In the genomic region with DNA sequence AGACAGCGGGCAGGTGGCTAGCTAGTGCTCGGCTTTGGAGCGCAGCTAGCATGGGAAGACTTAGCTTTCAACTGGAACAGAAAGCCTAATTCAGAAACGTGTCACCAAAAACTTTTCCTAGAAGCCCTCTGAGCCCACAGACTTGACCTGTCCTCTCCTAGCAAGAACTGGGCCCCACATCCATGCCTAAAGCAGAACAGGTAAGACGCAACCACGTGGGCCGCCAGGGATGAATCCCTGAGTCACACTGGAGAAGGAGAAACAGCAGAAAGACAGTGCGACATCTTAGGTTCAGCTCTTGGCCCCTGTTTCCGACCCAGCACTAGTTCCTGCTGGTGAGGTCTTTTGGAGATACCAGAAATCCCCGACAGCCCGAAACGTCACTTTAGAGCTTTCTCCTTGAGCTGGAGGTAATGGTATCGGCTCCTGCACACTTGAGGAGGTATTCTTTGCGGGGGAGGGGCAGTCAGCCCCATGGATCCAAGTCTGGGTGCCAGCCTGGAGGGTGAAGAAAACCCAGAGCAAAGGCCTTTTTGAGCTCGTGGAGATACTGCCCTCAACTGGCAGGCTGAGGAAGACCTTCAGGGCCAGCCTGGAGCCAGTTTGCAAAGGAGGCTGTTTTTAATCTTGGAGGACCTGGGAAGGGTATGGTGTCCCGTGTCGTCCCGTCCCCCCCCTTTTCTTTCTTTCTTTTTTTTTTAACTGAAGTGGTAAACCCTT, we compare ENCODE assay signal across 8 mouse cellular contexts. TPM values are rescaled to one million over a fixed set of nuclear protein-coding genes. Genes with fewer than 3 reads are reported as not detected.
DNase-seq lines count a peak whose midpoint lies in the region; ATAC-seq lines count a peak whose summit lies in the region.

No protein-coding gene starts in this region.

- peak overlapping the region; percentile 65; the same call in 1 of the 2 replicates for H3K9ac ChIP-seq in embryonic facial prominence, embryonic 13.5 days
- no peak overlapping the region for H3K9ac ChIP-seq in limb, embryonic 13.5 days
- peak overlapping the region; percentile 55; the same call in 1 of the 2 replicates for H3K9ac ChIP-seq in midbrain, embryonic 14.5 days (replicated peaks; ENCODE audit: low read length)

- no peak for ATAC-seq in embryonic facial prominence, embryonic 13.5 days (ENCODE audit: insufficient number of reproducible peaks, insufficient read depth, low FRiP score, low TSS enrichment, low read depth)
- ATAC-seq in limb, embryonic 13.5 days (ENCODE audit: low FRiP score, low read depth), result peak; percentile 63; the same call in 1 of the 2 replicates
- peak; percentile 54; the same call in 1 of the 2 replicates for ATAC-seq in midbrain, embryonic 14.5 days (ENCODE audit: low FRiP score, low TSS enrichment)

- H3K4me3 ChIP-seq in embryonic facial prominence, embryonic 13.5 days, result peak overlapping the region; percentile 44
- H3K4me3 ChIP-seq in limb, embryonic 13.5 days, result peak overlapping the region; percentile 45
- H3K4me3 ChIP-seq in midbrain, embryonic 14.5 days (replicated peaks; ENCODE audit: low read depth, low read length), result peak overlapping the region; percentile 37

- H3K27me3 ChIP-seq in embryonic facial prominence, embryonic 13.5 days, result peaks cover 17% of the 10 kb centered on the region
- peaks cover 24% of the 10 kb centered on the region for H3K27me3 ChIP-seq in limb, embryonic 13.5 days
- H3K27me3 ChIP-seq in midbrain, embryonic 14.5 days (ENCODE audit: control insufficient read depth, insufficient read depth, low read length), result 0 out of 2 replicates have a peak, but pooled peaks cover 4% of the 10 kb centered on the region
- no peaks in the 10 kb centered on the region for H3K27me3 ChIP-seq in splenic B cell, adult 2 months (ENCODE audit: control insufficient read depth, insufficient read depth, low read length, poor library complexity, severe bottlenecking)

- H3K4me2 ChIP-seq in embryonic facial prominence, embryonic 13.5 days, result peak overlapping the region; percentile 89
- peak overlapping the region; percentile 85 for H3K4me2 ChIP-seq in limb, embryonic 13.5 days (replicated peaks)
- peak overlapping the region; percentile 73 for H3K4me2 ChIP-seq in midbrain, embryonic 14.5 days (ENCODE audit: low read length)

- peaks cover 8% of the 10 kb centered on the region; the same call in 1 of the 2 replicates for H3K4me1 ChIP-seq in embryonic facial prominence, embryonic 13.5 days
- peaks cover 10% of the 10 kb centered on the region for H3K4me1 ChIP-seq in limb, embryonic 13.5 days
- peaks cover 7% of the 10 kb centered on the region for H3K4me1 ChIP-seq in midbrain, embryonic 14.5 days (ENCODE audit: control insufficient read depth, insufficient read depth, low read length)

- 25% methylated on average over 18 of the region's 18 CpGs for WGBS in embryonic facial prominence, embryonic 13.5 days
- 31% methylated on average over 18 of the region's 18 CpGs for WGBS in limb, embryonic 13.5 days
- WGBS in midbrain, embryonic 14.5 days, result 29% methylated on average over 18 of the region's 18 CpGs

- no peak overlapping the region for H3K27ac ChIP-seq in embryonic facial prominence, embryonic 13.5 days
- H3K27ac ChIP-seq in limb, embryonic 13.5 days, result no peak overlapping the region
- H3K27ac ChIP-seq in midbrain, embryonic 14.5 days (replicated peaks; ENCODE audit: low read depth, low read length), result no peak overlapping the region

- peak; percentile 31 for DNase-seq in A20 (ENCODE audit: low read depth, low spot score)
- peak; percentile 85 for DNase-seq in adrenal gland, postnatal 14 days
- peak; percentile 74 to 75 for DNase-seq in heart, adult 9 months (ENCODE audit: low spot score in 2 of 2)
- DNase-seq in kidney, adult 8-10 months, result peak; percentile 84 to 87
- peak; percentile 79 for DNase-seq in midbrain, embryonic 14.5 days
- DNase-seq in splenic B cell, adult 2 months (ENCODE audit: low read depth, low spot score), result peak; percentile 41

- no peaks in the 10 kb centered on the region for H3K36me3 ChIP-seq in embryonic facial prominence, embryonic 13.5 days
- no peaks in the 10 kb centered on the region for H3K36me3 ChIP-seq in limb, embryonic 13.5 days
- H3K36me3 ChIP-seq in midbrain, embryonic 14.5 days (ENCODE audit: control insufficient read depth, insufficient read depth, low read length), result no peaks in the 10 kb centered on the region
- no peaks in the 10 kb centered on the region for H3K36me3 ChIP-seq in splenic B cell, adult 2 months (ENCODE audit: control insufficient read depth, insufficient read depth, low read length, poor library complexity, severe bottlenecking)

- no peaks in the 10 kb centered on the region for H3K9me3 ChIP-seq in embryonic facial prominence, embryonic 13.5 days
- H3K9me3 ChIP-seq in limb, embryonic 13.5 days, result no peaks in the 10 kb centered on the region
- no peaks in the 10 kb centered on the region for H3K9me3 ChIP-seq in midbrain, embryonic 14.5 days (ENCODE audit: control insufficient read depth, low read length)

RNA-seq across cellular contexts. Expression of a gene that starts 7.7 kb away (rescaled TPM):
- 4.0 TPM in 1 of 2 replicates, not detected in the other for total RNA-seq in adrenal gland, postnatal 14 days (2021)
- polyA plus RNA-seq in embryonic facial prominence, embryonic 13.5 days (2015; fragmentation: Nextera tagmentation; extraction: Ambion mirVana), result 4.7 and 6.9 TPM in 2 replicates
- polyA plus RNA-seq in limb, embryonic 13.5 days (2015; fragmentation: Nextera tagmentation; extraction: Ambion mirVana), result 1.6 and 2.8 TPM in 2 replicates
- polyA plus RNA-seq in midbrain, embryonic 14.5 days (2014; fragmentation: Nextera tagmentation; extraction: Ambion mirVana), result not detected in 2 replicates

RNA-seq across cellular contexts. Expression of a gene that starts 11.7 kb away (rescaled TPM):
- 17.4 and 33.4 TPM in 2 replicates for total RNA-seq in adrenal gland, postnatal 14 days (2021)
- polyA plus RNA-seq in embryonic facial prominence, embryonic 13.5 days (2015; fragmentation: Nextera tagmentation; extraction: Ambion mirVana), result 1.8 and 4.4 TPM in 2 replicates
- 3.6 and 3.7 TPM in 2 replicates for polyA plus RNA-seq in limb, embryonic 13.5 days (2015; fragmentation: Nextera tagmentation; extraction: Ambion mirVana)
- 55.8 and 59.8 TPM in 2 replicates for polyA plus RNA-seq in midbrain, embryonic 14.5 days (2014; fragmentation: Nextera tagmentation; extraction: Ambion mirVana)

RNA-seq across cellular contexts. Expression of a gene that starts 12.4 kb away (rescaled TPM):
- total RNA-seq in adrenal gland, postnatal 14 days (2021), result 34.2 and 35.1 TPM in 2 replicates
- 7.4 and 7.7 TPM in 2 replicates for polyA plus RNA-seq in embryonic facial prominence, embryonic 13.5 days (2015; fragmentation: Nextera tagmentation; extraction: Ambion mirVana)
- 8.6 and 8.8 TPM in 2 replicates for polyA plus RNA-seq in limb, embryonic 13.5 days (2015; fragmentation: Nextera tagmentation; extraction: Ambion mirVana)
- polyA plus RNA-seq in midbrain, embryonic 14.5 days (2014; fragmentation: Nextera tagmentation; extraction: Ambion mirVana), result 1.8 and 4.2 TPM in 2 replicates

RNA-seq across cellular contexts. Expression of a gene that starts 52.4 kb away (rescaled TPM):
- total RNA-seq in adrenal gland, postnatal 14 days (2021), result 217 and 322 TPM in 2 replicates
- polyA plus RNA-seq in embryonic facial prominence, embryonic 13.5 days (2015; fragmentation: Nextera tagmentation; extraction: Ambion mirVana), result 85.6 and 85.8 TPM in 2 replicates
- 77.7 and 78.8 TPM in 2 replicates for polyA plus RNA-seq in limb, embryonic 13.5 days (2015; fragmentation: Nextera tagmentation; extraction: Ambion mirVana)
- polyA plus RNA-seq in midbrain, embryonic 14.5 days (2014; fragmentation: Nextera tagmentation; extraction: Ambion mirVana), result 95.7 and 109 TPM in 2 replicates

RNA-seq across cellular contexts. Expression of a gene that starts 52.6 kb away (rescaled TPM):
- total RNA-seq in adrenal gland, postnatal 14 days (2021), result 12.2 and 13.0 TPM in 2 replicates
- polyA plus RNA-seq in embryonic facial prominence, embryonic 13.5 days (2015; fragmentation: Nextera tagmentation; extraction: Ambion mirVana), result 15.8 and 19.4 TPM in 2 replicates
- polyA plus RNA-seq in limb, embryonic 13.5 days (2015; fragmentation: Nextera tagmentation; extraction: Ambion mirVana), result 13.9 and 14.4 TPM in 2 replicates
- 6.5 and 8.1 TPM in 2 replicates for polyA plus RNA-seq in midbrain, embryonic 14.5 days (2014; fragmentation: Nextera tagmentation; extraction: Ambion mirVana)

Comparison
In these comparisons a context has a peak if more than half of its experiments do, and no peak if none do; other contexts are left out.
1. DNase-seq: peak in every context shown above with its lines; median percentile 86 in kidney, adult 8-10 months; 85 in adrenal gland, postnatal 14 days; 79 in midbrain, embryonic 14.5 days; 74 in heart, adult 9 months; 41 in splenic B cell, adult 2 months; 31 in A20.
2. RNA of a gene that starts 11.7 kb away (polyA plus RNA-seq): 55.8 to 59.8 TPM in midbrain, embryonic 14.5 days; 3.6 to 3.7 TPM in limb, embryonic 13.5 days and 1.8 to 4.4 TPM in embryonic facial prominence, embryonic 13.5 days; every median in the first group is over 10 times any median in the second.
3. Peak in every context shown above with its lines, with median percentiles within 50 percentile points of each other: H3K4me2 ChIP-seq and H3K4me3 ChIP-seq.